Mouse (Mus musculus): ENCODE results near the gene Gli3. TPM values are rescaled to one million over a fixed set of nuclear protein-coding genes. Genes with fewer than 3 reads are reported as not detected.

Gene Gli3
- total and polyA plus RNA-seq, 3 experiments = 1.3 to 1.9 (median 1.8) TPM

GRCm38 (mm10) chr13:15714331-15714725 lies 251.3 kb downstream of the Gli3 start:
- Histone ChIP-seq H3K4me1 (ENCODE audit: control insufficient read depth, insufficient read depth, low read length) (no peaks in the 10 kb centered on the region; the same call in 1 of the 2 replicates), H3K27ac (no peak overlapping the region), H3K4me3 (no peak overlapping the region), H3K9ac (ENCODE audit: low read depth, low read length) (no peak overlapping the region), H3K36me3 (ENCODE audit: control insufficient read depth, insufficient read depth, low read length) (no peaks in the 10 kb centered on the region), H3K27me3 (ENCODE audit: control insufficient read depth, insufficient read depth, low read length) (no peaks in the 10 kb centered on the region), H3K79me2 (replicated peaks; ENCODE audit: control insufficient read depth, insufficient read depth, low read length) (no peaks in the 10 kb centered on the region)
- intact Hi-C loops (cut with DNase I) = no loop called here
- TF ChIP-seq CTCF (IDR thresholded peaks at IDR 0.05) (no peak), EP300 (IDR thresholded peaks at IDR 0.05; ENCODE audit: insufficient read depth, low read depth, low read length) (no peak), POLR2A (IDR thresholded peaks at IDR 0.05; ENCODE audit: insufficient read depth, low read depth, low read length) (no peak)
- no peak for DNase-seq
- WGBS = 94% methylated on average over 4 of the region's 4 CpGs

- H3K9ac ChIP-seq (ENCODE audit: low read depth, low read length) = no peak overlapping the region
- intact Hi-C loops (cut with DNase I) = no loop called here
- TF ChIP-seq POLR2A (IDR thresholded peaks at IDR 0.05; ENCODE audit: insufficient read depth, low read depth, low read length) (no peak), CTCF (IDR thresholded peaks at IDR 0.05) (peak; percentile 76), EP300 (IDR thresholded peaks at IDR 0.05; ENCODE audit: insufficient read depth, low read depth, low read length) (no peak)
- no peak overlapping the region for H3K27ac ChIP-seq
- no peaks in the 10 kb centered on the region; the same call in 1 of the 2 replicates for H3K4me1 ChIP-seq (ENCODE audit: control insufficient read depth, insufficient read depth, low read length)
- H3K36me3 ChIP-seq (ENCODE audit: control insufficient read depth, insufficient read depth, low read length) = no peaks in the 10 kb centered on the region
- no peaks in the 10 kb centered on the region for H3K79me2 ChIP-seq (replicated peaks; ENCODE audit: control insufficient read depth, insufficient read depth, low read length)
- H3K27me3 ChIP-seq (ENCODE audit: control insufficient read depth, insufficient read depth, low read length) = no peaks in the 10 kb centered on the region
- H3K4me3 ChIP-seq = no peak overlapping the region
- 48% methylated on average over 8 of the region's 8 CpGs for WGBS
- peak; percentile 10 to 40 for DNase-seq
Measured at GRCm38 (mm10) chr13:15714726-15715437, 251.8 kb downstream of the Gli3 start.

- intact Hi-C loops (cut with DNase I) = no loop called here
- WGBS = 74% methylated on average over 1 of the region's 1 CpGs
- TF ChIP-seq EP300 (IDR thresholded peaks at IDR 0.05; ENCODE audit: insufficient read depth, low read depth, low read length) (no peak), CTCF (IDR thresholded peaks at IDR 0.05) (no peak), POLR2A (IDR thresholded peaks at IDR 0.05; ENCODE audit: insufficient read depth, low read depth, low read length) (no peak)
- Histone ChIP-seq H3K27me3 (ENCODE audit: control insufficient read depth, insufficient read depth, low read length) (no peaks in the 10 kb centered on the region), H3K4me3 (no peak overlapping the region), H3K27ac (no peak overlapping the region), H3K36me3 (ENCODE audit: control insufficient read depth, insufficient read depth, low read length) (no peaks in the 10 kb centered on the region), H3K79me2 (replicated peaks; ENCODE audit: control insufficient read depth, insufficient read depth, low read length) (no peaks in the 10 kb centered on the region), H3K9ac (ENCODE audit: low read depth, low read length) (no peak overlapping the region), H3K4me1 (ENCODE audit: control insufficient read depth, insufficient read depth, low read length) (no peaks in the 10 kb centered on the region)
- DNase-seq = no peak
Measured at GRCm38 (mm10) chr13:15721446-15721845, 258.4 kb downstream of the Gli3 start.

- DNase-seq = no peak
- intact Hi-C loops (cut with DNase I) = no loop called here
- no peaks in the 10 kb centered on the region for H3K36me3 ChIP-seq (ENCODE audit: control insufficient read depth, insufficient read depth, low read length)
Measured at GRCm38 (mm10) chr13:15722766-15723379, 259.8 kb downstream of the Gli3 start.

GRCm38 (mm10) chr13:15724723-15725122 lies 261.7 kb downstream of the Gli3 start:
- no peaks in the 10 kb centered on the region for H3K27me3 ChIP-seq (ENCODE audit: control insufficient read depth, insufficient read depth, low read length)
- 89% methylated on average over 10 of the region's 10 CpGs for WGBS
- no peak overlapping the region for H3K9ac ChIP-seq (ENCODE audit: low read depth, low read length)
- no peak for DNase-seq
- H3K36me3 ChIP-seq (ENCODE audit: control insufficient read depth, insufficient read depth, low read length) = no peaks in the 10 kb centered on the region
- no peaks in the 10 kb centered on the region for H3K4me1 ChIP-seq (ENCODE audit: control insufficient read depth, insufficient read depth, low read length)
- intact Hi-C loops (cut with DNase I) = no loop called here
- no peak overlapping the region for H3K27ac ChIP-seq
- H3K4me3 ChIP-seq = no peak overlapping the region
- no peak for TF ChIP-seq POLR2A (IDR thresholded peaks at IDR 0.05; ENCODE audit: insufficient read depth, low read depth, low read length)
- TF ChIP-seq EP300 (IDR thresholded peaks at IDR 0.05; ENCODE audit: insufficient read depth, low read depth, low read length) = no peak
- TF ChIP-seq CTCF (IDR thresholded peaks at IDR 0.05) = no peak
- no peaks in the 10 kb centered on the region for H3K79me2 ChIP-seq (replicated peaks; ENCODE audit: control insufficient read depth, insufficient read depth, low read length)

More at GRCm38 (mm10) chr13:15722766-15723379, 259.8 kb downstream of the Gli3 start:
- 87% methylated on average over 1 of the region's 1 CpGs for WGBS
- H3K79me2 ChIP-seq (replicated peaks; ENCODE audit: control insufficient read depth, insufficient read depth, low read length) = no peaks in the 10 kb centered on the region
- H3K27ac ChIP-seq = no peak overlapping the region
- no peak overlapping the region for H3K9ac ChIP-seq (ENCODE audit: low read depth, low read length)
- no peaks in the 10 kb centered on the region for H3K4me1 ChIP-seq (ENCODE audit: control insufficient read depth, insufficient read depth, low read length)
- no peaks in the 10 kb centered on the region for H3K27me3 ChIP-seq (ENCODE audit: control insufficient read depth, insufficient read depth, low read length)
- H3K4me3 ChIP-seq = no peak overlapping the region
- TF ChIP-seq EP300 (IDR thresholded peaks at IDR 0.05; ENCODE audit: insufficient read depth, low read depth, low read length) = no peak
- no peak for TF ChIP-seq CTCF (IDR thresholded peaks at IDR 0.05)
- no peak for TF ChIP-seq POLR2A (IDR thresholded peaks at IDR 0.05; ENCODE audit: insufficient read depth, low read depth, low read length)

- Histone ChIP-seq H3K4me3 (no peak overlapping the region), H3K36me3 (ENCODE audit: control insufficient read depth, insufficient read depth, low read length) (no peaks in the 10 kb centered on the region), H3K9ac (ENCODE audit: low read depth, low read length) (no peak overlapping the region), H3K79me2 (replicated peaks; ENCODE audit: control insufficient read depth, insufficient read depth, low read length) (no peaks in the 10 kb centered on the region), H3K4me1 (ENCODE audit: control insufficient read depth, insufficient read depth, low read length) (no peaks in the 10 kb centered on the region), H3K27ac (no peak overlapping the region), H3K27me3 (ENCODE audit: control insufficient read depth, insufficient read depth, low read length) (no peaks in the 10 kb centered on the region)
- TF ChIP-seq CTCF (IDR thresholded peaks at IDR 0.05) = no peak
- TF ChIP-seq EP300 (IDR thresholded peaks at IDR 0.05; ENCODE audit: insufficient read depth, low read depth, low read length) = 0 out of 2 replicates have a peak, but pooled peaks have one; percentile 68
- peak; percentile 86 to 92 for DNase-seq
- WGBS = 0% methylated on average over 1 of the region's 1 CpGs
- intact Hi-C loops (cut with DNase I) = no loop called here
Measured at GRCm38 (mm10) chr13:15741771-15742170, 278.7 kb downstream of the Gli3 start.
